Mouse (Mus musculus) central nervous system, embryonic 11.5 days (tissue): ENCODE data around the gene Gm8267. TPM values are rescaled to one million over a fixed set of nuclear protein-coding genes. Genes with fewer than 3 reads are reported as not detected.

Source experiments
- polyA plus RNA-seq: library from polyadenylated mRNA; depleted of rRNA; stranded (reverse); fragments of >200 nt; gene quantifications from 2 replicates; pipeline ENCODE4 v1.2.3, GENCODE M21; 2012; rRNA removed

The Gm8267 gene
- not detected in 2 replicates for polyA plus RNA-seq

GRCm38 (mm10) chr14:44750240-44750639 lies at the start of gene Gm8267:
TSS of gene Gm8267 (minus strand) at chr14:44750340.

GRCm38 (mm10) chr14:44706356-44706755 lies 43.8 kb downstream of the Gm8267 start, which contains the start of gene Gm8257:
TSS of gene Gm8257 (minus strand) at chr14:44706456.

Other genes with a start within 250 kb of the Gm8267 start
- gene Gm17093, start 232.1 kb downstream of the Gm8267 start, polyA plus RNA-seq = not detected in 2 replicates
- 0.16 TPM in 1 of 2 replicates, not detected in the other for gene Gm8247, start 167.2 kb downstream of the Gm8267 start, polyA plus RNA-seq
- not detected in 2 replicates for gene Gm5624, start 122.4 kb downstream of the Gm8267 start, polyA plus RNA-seq
- gene Gm8257, start 43.9 kb downstream of the Gm8267 start, polyA plus RNA-seq = not detected in 2 replicates
- gene Ptgdr, start 109.0 kb upstream of the Gm8267 start, polyA plus RNA-seq = 0.01 and 0.07 TPM in 2 replicates
- 0.08 and 0.15 TPM in 2 replicates for gene Ptger2, start 237.9 kb upstream of the Gm8267 start, polyA plus RNA-seq